Mouse (Mus musculus): ENCODE measurements around the gene Med31. TPM values are rescaled to one million over a fixed set of nuclear protein-coding genes. Genes with fewer than 3 reads are reported as not detected.
"Not testable (repeated sequence)": the region's sequence is repeated elsewhere in the genome, so short reads cannot be mapped to it uniquely, and the experiment has no call there.

Med31 gene
- total and polyA plus RNA-seq, 3 experiments, result 9.1 to 10.9 (median 9.6) TPM

DNA sequence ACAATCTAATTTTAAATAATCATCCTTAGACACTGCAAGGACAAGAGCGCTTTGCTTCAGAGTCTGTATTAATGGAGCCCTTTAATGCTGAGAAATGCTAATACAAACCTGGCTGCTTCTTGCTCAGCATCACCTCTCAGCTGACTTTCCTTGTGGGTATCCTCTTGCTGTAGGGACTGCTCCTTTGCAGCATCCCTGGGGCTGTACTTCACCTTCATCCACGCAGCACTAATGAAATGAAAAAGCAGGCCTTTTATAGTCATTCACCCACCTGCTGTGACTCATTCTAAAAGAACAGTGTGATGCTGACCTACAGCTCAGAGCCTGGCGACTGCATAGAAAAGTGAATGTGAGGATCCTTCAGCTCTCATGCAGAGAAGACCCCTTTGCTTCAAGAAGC lies 38.8 kb downstream of the Med31 start:
- Histone ChIP-seq H3K27me3 (ENCODE audit: control insufficient read depth, insufficient read depth, low read length) (no peaks in the 10 kb centered on the region), H3K36me3 (ENCODE audit: control insufficient read depth, insufficient read depth, low read length) (no peaks in the 10 kb centered on the region; the same call in 1 of the 2 replicates), H3K9ac (ENCODE audit: low read depth, low read length) (no peak overlapping the region), H3K4me3 (no peak overlapping the region), H3K79me2 (replicated peaks; ENCODE audit: control insufficient read depth, insufficient read depth, low read length) (no peaks in the 10 kb centered on the region), H3K27ac (no peak overlapping the region), H3K4me1 (ENCODE audit: control insufficient read depth, insufficient read depth, low read length) (no peaks in the 10 kb centered on the region)
- 88% methylated on average over 3 of the region's 3 CpGs for WGBS
- intact Hi-C loops (cut with DNase I), result no loop called here
- DNase-seq, result no peak
- no peak for TF ChIP-seq EP300 (IDR thresholded peaks at IDR 0.05; ENCODE audit: insufficient read depth, low read depth, low read length)
- no peak for TF ChIP-seq CTCF (IDR thresholded peaks at IDR 0.05)
- TF ChIP-seq POLR2A (IDR thresholded peaks at IDR 0.05; ENCODE audit: insufficient read depth, low read depth, low read length), result no peak

DNA sequence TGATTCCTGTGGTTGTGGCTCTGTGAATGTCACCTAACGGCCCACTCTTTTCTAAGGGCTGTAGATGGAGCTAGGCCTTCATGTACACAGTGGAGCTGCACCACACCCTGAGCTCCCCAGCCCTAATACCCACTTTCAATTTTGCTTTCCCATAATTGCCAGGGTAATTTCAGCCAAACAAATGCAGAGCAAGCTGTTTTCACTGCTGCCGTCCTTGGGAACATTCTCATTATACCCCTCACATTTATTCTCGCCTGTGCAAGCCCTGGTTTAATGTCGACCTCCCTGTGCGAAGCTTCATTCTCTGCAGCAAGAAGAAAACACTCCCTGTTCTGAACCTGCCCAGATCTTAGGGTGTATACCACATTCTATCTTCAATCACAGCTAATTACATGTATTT lies 39.4 kb downstream of the Med31 start:
- Histone ChIP-seq H3K36me3 (ENCODE audit: control insufficient read depth, insufficient read depth, low read length) (no peaks in the 10 kb centered on the region; the same call in 1 of the 2 replicates), H3K4me1 (ENCODE audit: control insufficient read depth, insufficient read depth, low read length) (no peaks in the 10 kb centered on the region), H3K79me2 (replicated peaks; ENCODE audit: control insufficient read depth, insufficient read depth, low read length) (no peaks in the 10 kb centered on the region), H3K4me3 (no peak overlapping the region), H3K27ac (no peak overlapping the region), H3K9ac (ENCODE audit: low read depth, low read length) (no peak overlapping the region), H3K27me3 (ENCODE audit: control insufficient read depth, insufficient read depth, low read length) (no peaks in the 10 kb centered on the region)
- TF ChIP-seq POLR2A (IDR thresholded peaks at IDR 0.05; ENCODE audit: insufficient read depth, low read depth, low read length) (no peak), CTCF (IDR thresholded peaks at IDR 0.05) (no peak), EP300 (IDR thresholded peaks at IDR 0.05; ENCODE audit: insufficient read depth, low read depth, low read length) (no peak)
- intact Hi-C loops (cut with DNase I), result no loop called here
- 90% methylated on average over 5 of the region's 5 CpGs for WGBS
- no peak for DNase-seq

DNA sequence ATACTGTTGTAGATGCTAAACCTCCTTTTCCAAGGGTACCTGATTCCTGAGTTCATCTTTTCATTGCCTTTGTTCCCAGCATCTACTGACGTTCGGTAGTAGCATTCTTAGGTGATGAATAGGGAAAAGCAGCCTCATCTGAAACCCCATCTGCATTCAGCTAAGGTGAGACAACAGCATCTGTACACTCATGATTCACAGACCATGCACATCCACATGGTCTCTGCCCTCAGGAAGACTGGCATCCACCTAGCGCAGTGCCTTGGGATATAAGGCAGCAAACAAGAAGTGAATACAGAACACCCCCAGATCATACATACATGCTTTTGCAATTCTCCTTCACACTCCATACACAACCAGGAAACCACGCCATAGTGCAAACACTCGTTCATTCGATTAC lies 40.7 kb downstream of the Med31 start:
- WGBS, result 95% methylated on average over 6 of the region's 6 CpGs

DNA sequence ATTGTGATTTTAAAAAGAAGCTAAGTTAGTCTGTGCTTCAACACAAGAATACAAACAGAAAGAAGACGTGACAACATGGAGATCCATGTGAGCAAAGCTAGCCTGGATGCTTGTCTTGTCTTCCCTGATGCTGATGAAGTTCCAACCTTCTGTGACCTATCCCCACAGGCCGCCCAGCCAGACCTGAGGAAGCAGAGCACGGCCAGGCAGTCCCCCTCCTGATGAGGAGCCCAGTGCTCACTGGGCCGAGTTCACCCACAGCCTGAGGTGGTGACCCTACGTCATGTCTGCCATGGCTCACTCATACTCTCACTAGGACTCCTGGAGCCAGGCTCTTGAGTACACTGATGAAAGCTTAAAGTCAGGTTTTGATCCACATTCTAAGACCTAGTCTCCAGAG lies 41.9 kb downstream of the Med31 start:
- Histone ChIP-seq H3K36me3 (ENCODE audit: control insufficient read depth, insufficient read depth, low read length) (no peaks in the 10 kb centered on the region; the same call in 1 of the 2 replicates), H3K27ac (no peak overlapping the region), H3K79me2 (replicated peaks; ENCODE audit: control insufficient read depth, insufficient read depth, low read length) (no peaks in the 10 kb centered on the region), H3K4me1 (ENCODE audit: control insufficient read depth, insufficient read depth, low read length) (no peaks in the 10 kb centered on the region), H3K4me3 (no peak overlapping the region), H3K27me3 (ENCODE audit: control insufficient read depth, insufficient read depth, low read length) (no peaks in the 10 kb centered on the region), H3K9ac (ENCODE audit: low read depth, low read length) (no peak overlapping the region)
- intact Hi-C loops (cut with DNase I), result no loop called here
- TF ChIP-seq EP300 (IDR thresholded peaks at IDR 0.05; ENCODE audit: insufficient read depth, low read depth, low read length), result no peak
- TF ChIP-seq CTCF (IDR thresholded peaks at IDR 0.05), result no peak
- TF ChIP-seq POLR2A (IDR thresholded peaks at IDR 0.05; ENCODE audit: insufficient read depth, low read depth, low read length), result no peak
- DNase-seq, result no peak
- WGBS, result 90% methylated on average over 5 of the region's 5 CpGs

More for the DNA sequence above, 40.7 kb downstream of the Med31 start:
- Histone ChIP-seq H3K4me1 (ENCODE audit: control insufficient read depth, insufficient read depth, low read length) (no peaks in the 10 kb centered on the region), H3K9ac (ENCODE audit: low read depth, low read length) (no peak overlapping the region), H3K4me3 (no peak overlapping the region), H3K27ac (no peak overlapping the region), H3K79me2 (replicated peaks; ENCODE audit: control insufficient read depth, insufficient read depth, low read length) (no peaks in the 10 kb centered on the region), H3K36me3 (ENCODE audit: control insufficient read depth, insufficient read depth, low read length) (no peaks in the 10 kb centered on the region; the same call in 1 of the 2 replicates), H3K27me3 (ENCODE audit: control insufficient read depth, insufficient read depth, low read length) (no peaks in the 10 kb centered on the region)
- intact Hi-C loops (cut with DNase I), result no loop called here
- DNase-seq, result no peak
- TF ChIP-seq POLR2A (IDR thresholded peaks at IDR 0.05; ENCODE audit: insufficient read depth, low read depth, low read length) (no peak), CTCF (IDR thresholded peaks at IDR 0.05) (no peak), EP300 (IDR thresholded peaks at IDR 0.05; ENCODE audit: insufficient read depth, low read depth, low read length) (no peak)

DNA sequence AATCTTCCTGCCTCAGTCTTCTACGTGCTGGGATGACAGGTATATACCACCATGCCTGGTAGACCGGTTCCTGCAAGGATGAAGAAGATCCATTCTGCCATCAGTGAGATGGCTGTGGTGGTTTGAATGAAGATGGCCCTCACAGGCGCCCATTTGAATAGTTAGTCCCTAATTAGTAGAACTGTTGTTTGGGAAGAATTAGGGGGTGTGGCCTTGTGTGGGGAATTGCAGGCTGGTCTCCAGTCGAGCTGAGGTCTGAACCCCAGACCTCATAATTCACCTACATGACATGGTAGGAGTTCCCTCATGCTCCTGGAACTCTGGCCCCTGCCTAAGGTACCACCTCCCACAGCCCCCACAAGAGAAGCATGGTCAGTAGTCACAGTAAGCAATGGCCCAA lies 43.5 kb downstream of the Med31 start:
- H3K9ac ChIP-seq (ENCODE audit: low read depth, low read length); intact Hi-C loops (cut with DNase I); H3K27ac ChIP-seq; H3K27me3 ChIP-seq (ENCODE audit: control insufficient read depth, insufficient read depth, low read length); H3K36me3 ChIP-seq (ENCODE audit: control insufficient read depth, insufficient read depth, low read length); H3K4me1 ChIP-seq (ENCODE audit: control insufficient read depth, insufficient read depth, low read length); H3K4me3 ChIP-seq; H3K79me2 ChIP-seq (replicated peaks; ENCODE audit: control insufficient read depth, insufficient read depth, low read length); DNase-seq: not testable (repeated sequence)
- WGBS, result 89% methylated on average over 4 of the region's 4 CpGs

DNA sequence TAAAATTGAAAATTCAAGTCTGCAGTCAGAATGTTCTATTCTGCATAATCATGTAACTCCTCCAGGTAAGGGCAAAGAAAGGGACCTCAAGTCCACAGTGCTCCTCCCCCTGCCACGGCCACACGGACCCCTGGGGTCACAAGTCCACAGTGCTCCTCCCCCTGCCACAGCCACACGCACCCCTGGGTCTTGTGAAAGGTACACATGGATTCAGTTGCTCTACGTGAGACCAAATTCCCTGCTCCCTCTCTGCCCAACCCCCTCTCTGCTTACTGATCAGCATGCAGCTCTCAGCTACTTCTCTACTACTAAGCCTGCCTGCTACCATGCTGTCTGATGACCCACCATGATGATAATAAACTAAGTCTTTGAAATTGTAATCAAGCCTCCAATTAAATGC lies 45.5 kb downstream of the Med31 start:
- no peaks in the 10 kb centered on the region for H3K79me2 ChIP-seq (replicated peaks; ENCODE audit: control insufficient read depth, insufficient read depth, low read length)
- TF ChIP-seq POLR2A (IDR thresholded peaks at IDR 0.05; ENCODE audit: insufficient read depth, low read depth, low read length) (no peak), CTCF (IDR thresholded peaks at IDR 0.05) (no peak), EP300 (IDR thresholded peaks at IDR 0.05; ENCODE audit: insufficient read depth, low read depth, low read length) (no peak)
- no peaks in the 10 kb centered on the region for H3K4me1 ChIP-seq (ENCODE audit: control insufficient read depth, insufficient read depth, low read length)
- H3K9ac ChIP-seq (ENCODE audit: low read depth, low read length), result no peak overlapping the region
- no peak overlapping the region for H3K27ac ChIP-seq
- no peaks in the 10 kb centered on the region for H3K36me3 ChIP-seq (ENCODE audit: control insufficient read depth, insufficient read depth, low read length)
- no peaks in the 10 kb centered on the region for H3K27me3 ChIP-seq (ENCODE audit: control insufficient read depth, insufficient read depth, low read length)
- no peak overlapping the region for H3K4me3 ChIP-seq
- WGBS, result 90% methylated on average over 4 of the region's 4 CpGs
- DNase-seq, result no peak
- intact Hi-C loops (cut with DNase I), result no loop called here

Measured in heart, adult 2 months (tissue).